Mouse (Mus musculus): Measurements from ENCODE around the gene Gm16181. TPM values are rescaled to one million over a fixed set of nuclear protein-coding genes. Genes with fewer than 3 reads are reported as not detected.

Gm16181 gene
- polyA plus RNA-seq, 1 experiment from 2014 or later: 0.57 TPM

- H3K9me3 ChIP-seq (replicated peaks): no peaks in the 10 kb centered on the region
- no peak for ATAC-seq (ENCODE audit: insufficient number of reproducible peaks, low FRiP score, low TSS enrichment, low read depth)
- H3K27me3 ChIP-seq: peaks cover 38% of the 10 kb centered on the region
- no peaks in the 10 kb centered on the region for H3K36me3 ChIP-seq
- H3K27ac ChIP-seq (replicated peaks): no peak overlapping the region
- H3K4me3 ChIP-seq (replicated peaks): no peak overlapping the region
- no peak overlapping the region for H3K9ac ChIP-seq
- peaks cover 21% of the 10 kb centered on the region for H3K4me1 ChIP-seq
- 28% methylated on average over 5 of the region's 6 CpGs for WGBS
- H3K4me2 ChIP-seq (replicated peaks): no peak overlapping the region
Measured at GRCm38 (mm10) chr17:35197126-35197525, 23.5 kb upstream of the Gm16181 start.

GRCm38 (mm10) chr17:35198029-35198428 lies 22.6 kb upstream of the Gm16181 start:
- Histone ChIP-seq H3K9me3 (replicated peaks) (no peaks in the 10 kb centered on the region), H3K4me1 (peaks cover 21% of the 10 kb centered on the region), H3K27ac (replicated peaks) (no peak overlapping the region), H3K27me3 (peaks cover 41% of the 10 kb centered on the region), H3K4me3 (replicated peaks) (no peak overlapping the region), H3K9ac (no peak overlapping the region), H3K36me3 (no peaks in the 10 kb centered on the region), H3K4me2 (replicated peaks) (no peak overlapping the region)
- 52% methylated on average over 7 of the region's 7 CpGs for WGBS
- no peak for ATAC-seq (ENCODE audit: insufficient number of reproducible peaks, low FRiP score, low TSS enrichment, low read depth)

GRCm38 (mm10) chr17:35198946-35199345 lies 21.7 kb upstream of the Gm16181 start:
- H3K9ac ChIP-seq: no peak overlapping the region
- H3K4me1 ChIP-seq: peaks cover 21% of the 10 kb centered on the region
- H3K27ac ChIP-seq (replicated peaks): no peak overlapping the region
- H3K4me2 ChIP-seq (replicated peaks): no peak overlapping the region
- WGBS: 11% methylated on average over 8 of the region's 8 CpGs
- peaks cover 44% of the 10 kb centered on the region for H3K27me3 ChIP-seq
- no peaks in the 10 kb centered on the region for H3K36me3 ChIP-seq
- no peak overlapping the region for H3K4me3 ChIP-seq (replicated peaks)
- H3K9me3 ChIP-seq (replicated peaks): no peaks in the 10 kb centered on the region
- ATAC-seq (ENCODE audit: insufficient number of reproducible peaks, low FRiP score, low TSS enrichment, low read depth): no peak

- no peak overlapping the region for H3K4me2 ChIP-seq (replicated peaks)
- ATAC-seq (ENCODE audit: insufficient number of reproducible peaks, low FRiP score, low TSS enrichment, low read depth): no peak
- no peak overlapping the region for H3K27ac ChIP-seq (replicated peaks)
- no peak overlapping the region for H3K9ac ChIP-seq
- H3K9me3 ChIP-seq (replicated peaks): no peaks in the 10 kb centered on the region
- WGBS: 82% methylated on average over 11 of the region's 11 CpGs
- no peak overlapping the region for H3K4me3 ChIP-seq (replicated peaks)
- no peaks in the 10 kb centered on the region for H3K36me3 ChIP-seq
- peaks cover 20% of the 10 kb centered on the region for H3K4me1 ChIP-seq
- peaks cover 38% of the 10 kb centered on the region for H3K27me3 ChIP-seq
Measured at GRCm38 (mm10) chr17:35200398-35200797, 20.2 kb upstream of the Gm16181 start.

- WGBS: 75% methylated on average over 11 of the region's 11 CpGs
- ATAC-seq (ENCODE audit: insufficient number of reproducible peaks, low FRiP score, low TSS enrichment, low read depth): no peak
- peaks cover 13% of the 10 kb centered on the region for H3K4me1 ChIP-seq
- peaks cover 31% of the 10 kb centered on the region for H3K27me3 ChIP-seq
- H3K36me3 ChIP-seq: no peaks in the 10 kb centered on the region
- no peaks in the 10 kb centered on the region for H3K9me3 ChIP-seq (replicated peaks)
- no peak overlapping the region for H3K9ac ChIP-seq
- peak overlapping the region; percentile 10; the same call in 1 of the 2 replicates for H3K4me3 ChIP-seq (replicated peaks)
- no peak overlapping the region for H3K4me2 ChIP-seq (replicated peaks)
- no peak overlapping the region for H3K27ac ChIP-seq (replicated peaks)
Measured at GRCm38 (mm10) chr17:35201128-35201527, 19.5 kb upstream of the Gm16181 start.

- Histone ChIP-seq H3K4me2 (replicated peaks) (peak within 1 kb of the TSS; percentile 2; the same call in 1 of the 2 replicates), H3K27ac (replicated peaks) (no peak within 1 kb of the TSS), H3K9me3 (replicated peaks) (no peaks in the 10 kb centered on the region), H3K4me1 (peaks cover 8% of the 10 kb centered on the region; the same call in 1 of the 2 replicates), H3K36me3 (no peaks in the 10 kb centered on the region), H3K9ac (no peak within 1 kb of the TSS), H3K27me3 (peaks cover 25% of the 10 kb centered on the region), H3K4me3 (replicated peaks) (peak within 1 kb of the TSS; percentile 10; the same call in 1 of the 2 replicates)
- no peak for ATAC-seq (ENCODE audit: insufficient number of reproducible peaks, low FRiP score, low TSS enrichment, low read depth)
- WGBS: 41% methylated on average over 13 of the region's 13 CpGs
Measured at GRCm38 (mm10) chr17:35201787-35202186, 18.8 kb upstream of the Gm16181 start, which contains the start of gene Tnf. Gene Tnf (minus strand): TSS chr17:35202007.

- WGBS: 76% methylated on average over 4 of the region's 4 CpGs
- H3K36me3 ChIP-seq: no peaks in the 10 kb centered on the region
- no peak overlapping the region for H3K27ac ChIP-seq (replicated peaks)
- H3K4me2 ChIP-seq (replicated peaks): no peak overlapping the region
- H3K4me3 ChIP-seq (replicated peaks): no peak overlapping the region
- H3K4me1 ChIP-seq: peaks cover 8% of the 10 kb centered on the region; the same call in 1 of the 2 replicates
- no peaks in the 10 kb centered on the region for H3K9me3 ChIP-seq (replicated peaks)
- peaks cover 25% of the 10 kb centered on the region for H3K27me3 ChIP-seq
- H3K9ac ChIP-seq: no peak overlapping the region
- ATAC-seq (ENCODE audit: insufficient number of reproducible peaks, low FRiP score, low TSS enrichment, low read depth): no peak
Measured at GRCm38 (mm10) chr17:35202442-35202841, 18.2 kb upstream of the Gm16181 start.

GRCm38 (mm10) chr17:35204494-35205379 lies 15.9 kb upstream of the Gm16181 start, which contains the start of gene Lta:
Gene Lta (minus strand): TSS chr17:35205351.
- WGBS: 27% methylated on average over 20 of the region's 20 CpGs
- Histone ChIP-seq H3K36me3 (no peaks in the 10 kb centered on the region), H3K4me2 (replicated peaks) (no peak within 1 kb of the TSS), H3K9ac (no peak within 1 kb of the TSS), H3K27me3 (peaks cover 25% of the 10 kb centered on the region), H3K4me1 (peaks cover 8% of the 10 kb centered on the region; the same call in 1 of the 2 replicates), H3K27ac (replicated peaks) (no peak within 1 kb of the TSS), H3K4me3 (replicated peaks) (no peak within 1 kb of the TSS), H3K9me3 (replicated peaks) (no peaks in the 10 kb centered on the region)
- ATAC-seq (ENCODE audit: insufficient number of reproducible peaks, low FRiP score, low TSS enrichment, low read depth): no peak

GRCm38 (mm10) chr17:35205380-35205769 lies 15.3 kb upstream of the Gm16181 start:
- no peaks in the 10 kb centered on the region for H3K9me3 ChIP-seq (replicated peaks)
- H3K27me3 ChIP-seq: peaks cover 25% of the 10 kb centered on the region
- ATAC-seq (ENCODE audit: insufficient number of reproducible peaks, low FRiP score, low TSS enrichment, low read depth): no peak
- H3K4me1 ChIP-seq: peaks cover 8% of the 10 kb centered on the region; the same call in 1 of the 2 replicates
- no peaks in the 10 kb centered on the region for H3K36me3 ChIP-seq
- WGBS: 54% methylated on average over 10 of the region's 10 CpGs
- H3K4me3 ChIP-seq (replicated peaks): no peak overlapping the region
- H3K27ac ChIP-seq (replicated peaks): no peak overlapping the region
- H3K9ac ChIP-seq: no peak overlapping the region
- H3K4me2 ChIP-seq (replicated peaks): no peak overlapping the region

GRCm38 (mm10) chr17:35209785-35210535 lies 10.7 kb upstream of the Gm16181 start:
- peaks cover 5% of the 10 kb centered on the region; the same call in 1 of the 2 replicates for H3K27me3 ChIP-seq
- H3K4me1 ChIP-seq: peaks cover 7% of the 10 kb centered on the region; the same call in 1 of the 2 replicates
- H3K27ac ChIP-seq (replicated peaks): no peak overlapping the region
- no peak overlapping the region for H3K4me2 ChIP-seq (replicated peaks)
- no peak overlapping the region for H3K9ac ChIP-seq
- no peaks in the 10 kb centered on the region for H3K9me3 ChIP-seq (replicated peaks)
- H3K36me3 ChIP-seq: no peaks in the 10 kb centered on the region
- H3K4me3 ChIP-seq (replicated peaks): no peak overlapping the region
- no peak for ATAC-seq (ENCODE audit: insufficient number of reproducible peaks, low FRiP score, low TSS enrichment, low read depth)
- WGBS: 69% methylated on average over 12 of the region's 12 CpGs

- Histone ChIP-seq H3K4me3 (replicated peaks) (no peak overlapping the region), H3K9me3 (replicated peaks) (no peaks in the 10 kb centered on the region), H3K27me3 (no peaks in the 10 kb centered on the region), H3K9ac (no peak overlapping the region), H3K4me2 (replicated peaks) (no peak overlapping the region), H3K27ac (replicated peaks) (no peak overlapping the region), H3K36me3 (no peaks in the 10 kb centered on the region), H3K4me1 (peaks cover 4% of the 10 kb centered on the region; the same call in 1 of the 2 replicates)
- ATAC-seq (ENCODE audit: insufficient number of reproducible peaks, low FRiP score, low TSS enrichment, low read depth): no peak
- 68% methylated on average over 3 of the region's 3 CpGs for WGBS
Measured at GRCm38 (mm10) chr17:35210593-35210992, 10.0 kb upstream of the Gm16181 start.
